Mouse (Mus musculus) liver, embryonic 14.5 days (tissue): ENCODE measurements at regions not wholly inside any gene's neighbourhood (a gene's known extent, or its start where the extent isn't known, plus 50 kb on each side); places are given as distances from the start of the nearest gene placed in this dataset.

Experiments
- CTCF ChIP-seq: IDR thresholded peaks from 2 replicates; pipeline ENCODE4 v1.5.1; 2016; ENCODE audit warnings: antibody characterized with exemption, low read depth, control low read depth
- EP300 ChIP-seq: IDR thresholded peaks from 2 replicates; pipeline ENCODE4 v1.6.1; 2016; ENCODE audit warnings: antibody characterized with exemption, low read depth

DNA sequence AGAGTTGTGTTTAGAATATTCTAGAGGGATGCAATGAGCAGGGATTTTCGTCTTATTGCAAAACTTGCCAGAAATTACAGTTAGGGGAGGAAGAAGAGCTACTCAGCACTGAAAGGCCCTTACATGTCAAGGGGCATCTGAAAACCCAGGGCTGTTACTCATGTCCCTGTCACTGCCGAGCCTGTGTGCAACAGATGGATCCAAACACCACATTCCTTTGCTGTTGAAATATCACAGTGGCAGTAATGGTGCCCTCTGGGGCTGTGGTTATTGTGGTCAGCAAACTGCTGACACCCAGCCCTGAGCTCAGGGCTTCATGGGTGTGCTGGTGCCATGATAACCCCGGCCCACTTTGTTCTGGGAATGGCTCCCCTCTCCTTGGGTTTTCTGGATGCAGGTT lies 114.3 kb upstream of the Ercc6l2 start:
- TF ChIP-seq CTCF (no peak), EP300 (no peak)
